9 mouse cellular contexts compared by ENCODE assay signal in genomic region chr12:99519191-99519614, GRCm38 (mm10). TPM values are rescaled to one million over a fixed set of nuclear protein-coding genes. Genes with fewer than 3 reads are reported as not detected.
DNase-seq lines count a peak whose midpoint lies in the region; ATAC-seq lines count a peak whose summit lies in the region.
"Had no signal": no experiment of that assay in that cellular context is flagged by ENCODE, and none has a peak within 500 bp of the region (broad histone marks: within the 10 kb centered on the region; RNA-seq: fewer than 3 reads in every experiment).

No protein-coding gene starts in this region.

- H3K4me1 ChIP-seq in forebrain, embryonic 12.5 days: peaks cover 16% of the 10 kb centered on the region
- peaks cover 8% of the 10 kb centered on the region; the same call in 1 of the 2 replicates for H3K4me1 ChIP-seq in midbrain, embryonic 16.5 days (ENCODE audit: control insufficient read depth, insufficient read depth, low read length)
- no peaks in the 10 kb centered on the region for H3K4me1 ChIP-seq in kidney, embryonic 14.5 days (ENCODE audit: control insufficient read depth, insufficient read depth, low read length)

- 29% methylated on average over 9 of the region's 9 CpGs for WGBS in forebrain, embryonic 12.5 days
- 40% methylated on average over 9 of the region's 9 CpGs for WGBS in midbrain, embryonic 16.5 days
- WGBS in kidney, embryonic 14.5 days: 65% methylated on average over 9 of the region's 9 CpGs

- H3K9ac ChIP-seq in forebrain, embryonic 12.5 days: no peak overlapping the region
- 0 out of 2 replicates have a peak overlapping the region, but pooled peaks have one; percentile 12 for H3K9ac ChIP-seq in midbrain, embryonic 16.5 days (ENCODE audit: low read depth, low read length)
- no peak overlapping the region for H3K9ac ChIP-seq in kidney, embryonic 14.5 days (ENCODE audit: low read depth, low read length)

- peak overlapping the region; percentile 68 for H3K27ac ChIP-seq in forebrain, embryonic 12.5 days
- H3K27ac ChIP-seq in midbrain, embryonic 16.5 days (ENCODE audit: low read length): peak overlapping the region; percentile 5; the same call in 1 of the 2 replicates
- no peak overlapping the region for H3K27ac ChIP-seq in kidney, embryonic 14.5 days (ENCODE audit: low read depth, low read length)

- no peak overlapping the region for H3K4me3 ChIP-seq in forebrain, embryonic 12.5 days (replicated peaks)
- H3K4me3 ChIP-seq in midbrain, embryonic 16.5 days (ENCODE audit: low read depth, low read length): no peak overlapping the region
- H3K4me3 ChIP-seq in kidney, embryonic 14.5 days (ENCODE audit: low read length): no peak overlapping the region

- peak overlapping the region; percentile 9; the same call in 1 of the 2 replicates for H3K4me2 ChIP-seq in forebrain, embryonic 12.5 days
- peak overlapping the region; percentile 2; the same call in 1 of the 2 replicates for H3K4me2 ChIP-seq in midbrain, embryonic 16.5 days (ENCODE audit: low read length)
- no peak overlapping the region for H3K4me2 ChIP-seq in kidney, embryonic 14.5 days (replicated peaks; ENCODE audit: low read depth, low read length)

- H3K27me3 ChIP-seq in forebrain, embryonic 12.5 days: no peaks in the 10 kb centered on the region
- H3K27me3 ChIP-seq in midbrain, embryonic 16.5 days (ENCODE audit: control insufficient read depth, insufficient read depth, low read depth, low read length): no peaks in the 10 kb centered on the region
- no peaks in the 10 kb centered on the region for H3K27me3 ChIP-seq in kidney, embryonic 14.5 days (ENCODE audit: control insufficient read depth, insufficient read depth, low read length)

- H3K36me3 ChIP-seq in forebrain, embryonic 12.5 days (replicated peaks): no peaks in the 10 kb centered on the region
- no peaks in the 10 kb centered on the region for H3K36me3 ChIP-seq in midbrain, embryonic 16.5 days (ENCODE audit: control insufficient read depth, insufficient read depth, low read length)
- H3K36me3 ChIP-seq in kidney, embryonic 14.5 days (ENCODE audit: control insufficient read depth, insufficient read depth, low read length): no peaks in the 10 kb centered on the region
- H3K36me3 ChIP-seq: G1E had no signal

- ATAC-seq in forebrain, embryonic 12.5 days (ENCODE audit: low FRiP score): peak; percentile 72; the same call in 1 of the 2 replicates
- ATAC-seq in midbrain, embryonic 16.5 days: no peak
- no peak for ATAC-seq in activated CD4-positive, CD25-positive, alpha-beta regulatory T cell, adult 4 months
- no peak for ATAC-seq in kidney, embryonic 14.5 days (ENCODE audit: low FRiP score, low TSS enrichment)

- no peaks in the 10 kb centered on the region for H3K9me3 ChIP-seq in forebrain, embryonic 12.5 days
- H3K9me3 ChIP-seq in midbrain, embryonic 16.5 days (replicated peaks; ENCODE audit: control insufficient read depth, low read length, poor library complexity, severe bottlenecking): no peaks in the 10 kb centered on the region
- no peaks in the 10 kb centered on the region for H3K9me3 ChIP-seq in kidney, embryonic 14.5 days (ENCODE audit: control insufficient read depth, low read length)

- DNase-seq in layer of hippocampus, postnatal 10 days (ENCODE audit: low spot score in 2 of 2): peak; percentile 21 to 41
- no peak for DNase-seq in layer of hippocampus, adult 8-10 months (ENCODE audit: low spot score in 2 of 2)
- DNase-seq in adrenal gland, postnatal 25 days: peak; percentile 38
- no peak for DNase-seq in frontal cortex, postnatal 25 days (ENCODE audit: low spot score in 2 of 2)

RNA-seq across cellular contexts. Expression of gene Foxn3, which starts 44.2 kb away (rescaled TPM):
- total RNA-seq in layer of hippocampus, postnatal 10 days (2021): 10 to 100 TPM; 55.7 to 59.4 TPM
- total RNA-seq in layer of hippocampus, adult 8-10 months (2022): 10 to 100 TPM; 49.1 to 69.4 (median 57.0) TPM
- total RNA-seq in adrenal gland, postnatal 25 days (2021): 64.8 and 98.9 TPM in 2 replicates
- 80.7 and 84.6 TPM in 2 replicates for polyA plus RNA-seq in forebrain, embryonic 12.5 days (2016; fragmentation: Nextera tagmentation; extraction: Ambion mirVana)
- polyA plus RNA-seq in midbrain, embryonic 16.5 days (2015; fragmentation: Nextera tagmentation; extraction: Ambion mirVana): 66.4 and 69.0 TPM in 2 replicates
- 100 to 1,000 TPM in 1 of 2 experiments, 10 to 100 TPM in 1; 91.7 to 138 TPM for polyA plus RNA-seq in activated CD4-positive, CD25-positive, alpha-beta regulatory T cell, adult 4 months (2017; shearing (Covaris generic))
- 70.2 and 81.3 TPM in 2 replicates for polyA plus RNA-seq in kidney, embryonic 14.5 days (2014; fragmentation: Nextera tagmentation; extraction: Ambion mirVana)

Comparison
In these comparisons a context has a peak if more than half of its experiments do, and no peak if none do; other contexts are left out.
1. DNase-seq: peak in layer of hippocampus, postnatal 10 days (2 of 2) and adrenal gland, postnatal 25 days (single experiment); none in layer of hippocampus, adult 8-10 months (0 of 2) and frontal cortex, postnatal 25 days (0 of 2).